19 mouse cellular contexts compared by ENCODE assay signal in the genomic region with DNA sequence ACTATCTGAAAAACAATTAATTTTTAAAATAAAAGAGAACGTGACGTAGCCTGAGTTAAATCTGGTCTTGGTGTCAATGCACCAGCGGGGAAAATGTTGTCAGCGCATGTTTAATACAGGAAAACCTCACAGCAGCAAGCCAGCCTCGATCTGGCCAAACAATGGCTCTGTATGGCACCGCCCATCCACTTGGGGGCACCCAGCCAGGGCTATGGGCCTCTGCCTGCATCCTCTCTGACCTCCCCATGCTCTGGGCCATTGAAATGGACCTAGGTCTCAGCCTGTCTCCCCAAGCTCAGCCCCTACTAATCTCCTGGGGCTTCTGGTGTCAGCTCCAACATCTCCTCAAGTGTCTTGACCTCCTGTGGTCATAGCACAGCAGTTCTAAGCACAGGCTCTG. TPM values are rescaled to one million over a fixed set of nuclear protein-coding genes. Genes with fewer than 3 reads are reported as not detected.
DNase-seq lines count a peak whose midpoint lies in the region; ATAC-seq lines count a peak whose summit lies in the region.
"Had no signal": no experiment of that assay in that cellular context is flagged by ENCODE, and none has a peak within 500 bp of the region (broad histone marks: within the 10 kb centered on the region; RNA-seq: fewer than 3 reads in every experiment).

No protein-coding gene starts in this region.

- H3K9me3 ChIP-seq in hindbrain, embryonic 10.5 days: peaks cover 5% of the 10 kb centered on the region; the same call in 1 of the 2 replicates
- no peaks in the 10 kb centered on the region for H3K9me3 ChIP-seq in hindbrain, embryonic 14.5 days (ENCODE audit: control insufficient read depth, low read length)
- H3K9me3 ChIP-seq in midbrain, embryonic 11.5 days (ENCODE audit: control insufficient read depth, low read length): no peaks in the 10 kb centered on the region
- H3K9me3 ChIP-seq in midbrain, embryonic 15.5 days: no peaks in the 10 kb centered on the region
- no peaks in the 10 kb centered on the region for H3K9me3 ChIP-seq in forebrain, embryonic 15.5 days
- H3K9me3 ChIP-seq: embryonic facial prominence, embryonic 15.5 days; hindbrain, embryonic 13.5 days; midbrain, embryonic 13.5 days had no signal

- 71% methylated on average over 6 of the region's 6 CpGs for WGBS in hindbrain, embryonic 10.5 days
- whole genome bisulfite sequencing in hindbrain, embryonic 14.5 days: 67% methylated on average over 6 of the region's 6 CpGs
- WGBS in midbrain, embryonic 11.5 days: 79% methylated on average over 6 of the region's 6 CpGs
- WGBS in midbrain, embryonic 15.5 days: 70% methylated on average over 6 of the region's 6 CpGs
- WGBS in forebrain, embryonic 15.5 days: 64% methylated on average over 6 of the region's 6 CpGs

- no peak for DNase-seq in hindbrain, embryonic 10.5 days (ENCODE audit: low spot score)
- no peak for DNase-seq in hindbrain, embryonic 14.5 days (ENCODE audit: low spot score)
- DNase-seq in kidney, postnatal 36 days: peak; percentile 44 to 66
- no peak for DNase-seq in kidney, adult 8-10 months
- DNase-seq in midbrain, embryonic 11.5 days (ENCODE audit: low spot score, missing footprints): peak; percentile 71
- DNase-seq: right cerebral cortex, postnatal 14 days; spleen, adult 18-20 months; thymus, postnatal 36 days had no signal

- H3K9ac ChIP-seq in hindbrain, embryonic 14.5 days: no peak overlapping the region
- H3K9ac ChIP-seq in midbrain, embryonic 11.5 days (ENCODE audit: low read length): no peak overlapping the region
- H3K9ac ChIP-seq in midbrain, embryonic 15.5 days: no peak overlapping the region
- no peak overlapping the region for H3K9ac ChIP-seq in forebrain, embryonic 15.5 days (replicated peaks)
- H3K9ac ChIP-seq: embryonic facial prominence, embryonic 15.5 days; hindbrain, embryonic 13.5 days; liver, embryonic 14.5 days; midbrain, embryonic 13.5 days had no signal

- H3K27me3 ChIP-seq in hindbrain, embryonic 10.5 days (ENCODE audit: insufficient read depth, poor library complexity, severe bottlenecking): peaks cover 17% of the 10 kb centered on the region
- H3K27me3 ChIP-seq in hindbrain, embryonic 14.5 days (ENCODE audit: control insufficient read depth, insufficient read depth, low read length): no peaks in the 10 kb centered on the region
- no peaks in the 10 kb centered on the region; the same call in 1 of the 2 replicates for H3K27me3 ChIP-seq in midbrain, embryonic 11.5 days (ENCODE audit: control insufficient read depth, insufficient read depth, low read length)
- no peaks in the 10 kb centered on the region for H3K27me3 ChIP-seq in midbrain, embryonic 15.5 days (replicated peaks)
- H3K27me3 ChIP-seq in forebrain, embryonic 15.5 days: no peaks in the 10 kb centered on the region

- peaks cover 67% of the 10 kb centered on the region for H3K4me1 ChIP-seq in hindbrain, embryonic 10.5 days (replicated peaks)
- H3K4me1 ChIP-seq in hindbrain, embryonic 14.5 days (replicated peaks; ENCODE audit: control insufficient read depth, insufficient read depth, low read length): peaks cover 9% of the 10 kb centered on the region; the same call in 1 of the 2 replicates
- peaks cover 28% of the 10 kb centered on the region for H3K4me1 ChIP-seq in midbrain, embryonic 11.5 days (ENCODE audit: control insufficient read depth, insufficient read depth, low read length)
- peaks cover 8% of the 10 kb centered on the region for H3K4me1 ChIP-seq in midbrain, embryonic 15.5 days
- no peaks in the 10 kb centered on the region for H3K4me1 ChIP-seq in forebrain, embryonic 15.5 days

- no peak for ATAC-seq in hindbrain, embryonic 14.5 days (ENCODE audit: low FRiP score)
- ATAC-seq in midbrain, embryonic 11.5 days (ENCODE audit: low FRiP score): no peak
- no peak for ATAC-seq in midbrain, embryonic 15.5 days (replicated peaks)
- no peak for ATAC-seq in forebrain, embryonic 15.5 days (replicated peaks)

- H3K4me3 ChIP-seq in hindbrain, embryonic 10.5 days: no peak overlapping the region
- no peak overlapping the region for H3K4me3 ChIP-seq in hindbrain, embryonic 14.5 days (replicated peaks; ENCODE audit: low read length)
- H3K4me3 ChIP-seq in midbrain, embryonic 11.5 days (ENCODE audit: low read depth, low read length): no peak overlapping the region
- H3K4me3 ChIP-seq in midbrain, embryonic 15.5 days: no peak overlapping the region
- H3K4me3 ChIP-seq in forebrain, embryonic 15.5 days: no peak overlapping the region
- H3K4me3 ChIP-seq: embryonic facial prominence, embryonic 15.5 days; hindbrain, embryonic 13.5 days; midbrain, embryonic 13.5 days; myocyte had no signal

- peak overlapping the region; percentile 51; the same call in 1 of the 2 replicates for H3K27ac ChIP-seq in hindbrain, embryonic 10.5 days
- H3K27ac ChIP-seq in hindbrain, embryonic 14.5 days: no peak overlapping the region
- H3K27ac ChIP-seq in midbrain, embryonic 11.5 days (ENCODE audit: low read depth, low read length): no peak overlapping the region
- no peak overlapping the region for H3K27ac ChIP-seq in midbrain, embryonic 15.5 days
- H3K27ac ChIP-seq in forebrain, embryonic 15.5 days (replicated peaks): no peak overlapping the region
- H3K27ac ChIP-seq: embryonic facial prominence, embryonic 15.5 days; liver, embryonic 14.5 days; midbrain, embryonic 13.5 days had no signal

- H3K36me3 ChIP-seq in hindbrain, embryonic 10.5 days: no peaks in the 10 kb centered on the region
- H3K36me3 ChIP-seq in hindbrain, embryonic 14.5 days (replicated peaks; ENCODE audit: control insufficient read depth, insufficient read depth): no peaks in the 10 kb centered on the region
- H3K36me3 ChIP-seq in midbrain, embryonic 11.5 days (ENCODE audit: control insufficient read depth, insufficient read depth, low read length): no peaks in the 10 kb centered on the region
- no peaks in the 10 kb centered on the region for H3K36me3 ChIP-seq in midbrain, embryonic 15.5 days (replicated peaks)
- H3K36me3 ChIP-seq in forebrain, embryonic 15.5 days: no peaks in the 10 kb centered on the region
- H3K36me3 ChIP-seq: embryonic facial prominence, embryonic 15.5 days; hindbrain, embryonic 13.5 days; midbrain, embryonic 13.5 days had no signal

- no peak overlapping the region for H3K4me2 ChIP-seq in hindbrain, embryonic 14.5 days (replicated peaks)
- no peak overlapping the region for H3K4me2 ChIP-seq in midbrain, embryonic 11.5 days
- no peak overlapping the region for H3K4me2 ChIP-seq in midbrain, embryonic 15.5 days
- H3K4me2 ChIP-seq in forebrain, embryonic 15.5 days (replicated peaks): no peak overlapping the region
- H3K4me2 ChIP-seq: embryonic facial prominence, embryonic 15.5 days; hindbrain, embryonic 13.5 days; midbrain, embryonic 13.5 days had no signal

RNA-seq across cellular contexts. Expression of a gene that starts 4.3 kb away (rescaled TPM):
- polyA plus RNA-seq in hindbrain, embryonic 10.5 days (2016; fragmentation: Nextera tagmentation; extraction: Ambion mirVana): 9.6 and 11.6 TPM in 2 replicates
- polyA plus RNA-seq in hindbrain, embryonic 14.5 days (2014; fragmentation: Nextera tagmentation; extraction: Ambion mirVana): 5.5 and 6.1 TPM in 2 replicates
- polyA plus RNA-seq in midbrain, embryonic 11.5 days (2014; fragmentation: Nextera tagmentation; extraction: Ambion mirVana): 8.8 and 11.8 TPM in 2 replicates
- polyA plus RNA-seq in midbrain, embryonic 15.5 days (2015; fragmentation: Nextera tagmentation; extraction: Ambion mirVana): 4.6 and 7.1 TPM in 2 replicates
- polyA plus RNA-seq in forebrain, embryonic 15.5 days (2015; fragmentation: Nextera tagmentation; extraction: Ambion mirVana): 2.4 and 2.9 TPM in 2 replicates
- polyA plus RNA-seq: C2C12; limb, embryonic 11.5 days had no signal

RNA-seq across cellular contexts. Expression of a gene that starts 26.4 kb away (rescaled TPM):
- polyA plus RNA-seq in hindbrain, embryonic 10.5 days (2016; fragmentation: Nextera tagmentation; extraction: Ambion mirVana): 0.16 and 0.29 TPM in 2 replicates
- polyA plus RNA-seq in hindbrain, embryonic 14.5 days (2014; fragmentation: Nextera tagmentation; extraction: Ambion mirVana): 0.09 and 0.16 TPM in 2 replicates
- 0.15 and 0.18 TPM in 2 replicates for polyA plus RNA-seq in midbrain, embryonic 11.5 days (2014; fragmentation: Nextera tagmentation; extraction: Ambion mirVana)
- 0.14 and 0.33 TPM in 2 replicates for polyA plus RNA-seq in midbrain, embryonic 15.5 days (2015; fragmentation: Nextera tagmentation; extraction: Ambion mirVana)
- polyA plus RNA-seq in forebrain, embryonic 15.5 days (2015; fragmentation: Nextera tagmentation; extraction: Ambion mirVana): 0.09 and 0.28 TPM in 2 replicates
- polyA plus RNA-seq: C2C12; hindbrain, embryonic 13.5 days; limb, embryonic 11.5 days; liver, embryonic 14.5 days; myocyte had no signal

RNA-seq across cellular contexts. Expression of a gene that starts 37.9 kb away (rescaled TPM):
- polyA plus RNA-seq in hindbrain, embryonic 10.5 days (2016; fragmentation: Nextera tagmentation; extraction: Ambion mirVana): 1.4 TPM in 2 replicates
- 0.13 and 0.22 TPM in 2 replicates for polyA plus RNA-seq in hindbrain, embryonic 14.5 days (2014; fragmentation: Nextera tagmentation; extraction: Ambion mirVana)
- polyA plus RNA-seq in midbrain, embryonic 11.5 days (2014; fragmentation: Nextera tagmentation; extraction: Ambion mirVana): 0.22 and 0.33 TPM in 2 replicates
- 0.11 and 0.19 TPM in 2 replicates for polyA plus RNA-seq in midbrain, embryonic 15.5 days (2015; fragmentation: Nextera tagmentation; extraction: Ambion mirVana)
- polyA plus RNA-seq in forebrain, embryonic 15.5 days (2015; fragmentation: Nextera tagmentation; extraction: Ambion mirVana): 0.09 TPM in 1 of 2 replicates, not detected in the other
- polyA plus RNA-seq: midbrain, embryonic 13.5 days had no signal

RNA-seq across cellular contexts. Expression of a gene that starts 49.3 kb away (rescaled TPM):
- 0.16 and 0.41 TPM in 2 replicates for polyA plus RNA-seq in hindbrain, embryonic 10.5 days (2016; fragmentation: Nextera tagmentation; extraction: Ambion mirVana)
- polyA plus RNA-seq in hindbrain, embryonic 14.5 days (2014; fragmentation: Nextera tagmentation; extraction: Ambion mirVana): not detected in 2 replicates
- polyA plus RNA-seq in midbrain, embryonic 11.5 days (2014; fragmentation: Nextera tagmentation; extraction: Ambion mirVana): 0.11 and 0.27 TPM in 2 replicates
- polyA plus RNA-seq in midbrain, embryonic 15.5 days (2015; fragmentation: Nextera tagmentation; extraction: Ambion mirVana): 0.23 and 0.31 TPM in 2 replicates
- not detected in 2 replicates for polyA plus RNA-seq in forebrain, embryonic 15.5 days (2015; fragmentation: Nextera tagmentation; extraction: Ambion mirVana)
- polyA plus RNA-seq: C2C12; heart, postnatal 0 days; hindbrain, embryonic 13.5 days; liver, embryonic 14.5 days; midbrain, embryonic 13.5 days; myocyte; neural tube, embryonic 14.5 days had no signal

RNA-seq across cellular contexts. Expression of a gene that starts 56.9 kb away (rescaled TPM):
- polyA plus RNA-seq in hindbrain, embryonic 10.5 days (2016; fragmentation: Nextera tagmentation; extraction: Ambion mirVana): 16.8 and 17.4 TPM in 2 replicates
- polyA plus RNA-seq in hindbrain, embryonic 14.5 days (2014; fragmentation: Nextera tagmentation; extraction: Ambion mirVana): 13.3 and 14.0 TPM in 2 replicates
- 11.1 and 13.4 TPM in 2 replicates for polyA plus RNA-seq in midbrain, embryonic 11.5 days (2014; fragmentation: Nextera tagmentation; extraction: Ambion mirVana)
- polyA plus RNA-seq in midbrain, embryonic 15.5 days (2015; fragmentation: Nextera tagmentation; extraction: Ambion mirVana): 16.6 and 17.7 TPM in 2 replicates
- polyA plus RNA-seq in forebrain, embryonic 15.5 days (2015; fragmentation: Nextera tagmentation; extraction: Ambion mirVana): 17.6 and 18.8 TPM in 2 replicates

Comparison
In these comparisons a context has a peak if more than half of its experiments do, and no peak if none do; other contexts are left out.
1. DNase-seq: peak in kidney, postnatal 36 days (2 of 2) and midbrain, embryonic 11.5 days (single experiment); none in hindbrain, embryonic 10.5 days (single experiment), hindbrain, embryonic 14.5 days (single experiment) and kidney, adult 8-10 months (0 of 2).